Mouse (Mus musculus) cerebellum, adult 2 months (tissue): ENCODE data around the gene Usp19.

ENCODE experiments used
- CTCF ChIP-seq: fragments of 200-500 bp; IDR thresholded peaks from 2 replicates; pipeline ENCODE4 v1.5.1; 2011; ENCODE audit warnings: low read depth, mild to moderate bottlenecking, control low read depth, low read length, moderate library complexity, borderline replicate concordance; ENCODE audit not compliant: insufficient read depth
- POLR2A ChIP-seq: fragments of 200-500 bp; IDR thresholded peaks from 2 replicates; pipeline ENCODE4 v1.6.1; 2011; ENCODE audit warnings: low read length, control low read depth, borderline replicate concordance; ENCODE audit not compliant: insufficient read depth

- TF ChIP-seq POLR2A, result no peak
- no peak for TF ChIP-seq CTCF
Observed at GRCm38 (mm10) chr9:108499231-108499630, 8.8 kb downstream of the Usp19 start.
